Mouse (Mus musculus): ENCODE data around the gene Atpif1.

- TF ChIP-seq CTCF (IDR thresholded peaks at IDR 0.05; ENCODE audit: control insufficient read depth, insufficient read depth, insufficient read length): no peak
- TF ChIP-seq USF1 (IDR thresholded peaks at IDR 0.05; ENCODE audit: low read depth): peak; percentile 99
- TF ChIP-seq MYOG (IDR thresholded peaks at IDR 0.05; ENCODE audit: control insufficient read depth, extremely low read depth, insufficient read length): no peak
- peak; percentile 82 for TF ChIP-seq MAX (IDR thresholded peaks at IDR 0.05)
- no peak for TF ChIP-seq FOSL1 (IDR thresholded peaks at IDR 0.05; ENCODE audit: insufficient read depth, low read length, poor library complexity, severe bottlenecking)
Measured at GRCm38 (mm10) chr4:132535406-132536121, 2.1 kb upstream of the Atpif1 start, which contains the start of gene Dnajc8.

Data from C2C12 (cell line).